Mouse (Mus musculus) bone marrow macrophage, adult 2 months (primary cell): ENCODE results near the gene 9330182L06Rik. TPM values are rescaled to one million over a fixed set of nuclear protein-coding genes. Genes with fewer than 3 reads are reported as not detected.

ENCODE experiments used
- H3K27ac ChIP-seq: 2 replicates; pipeline ENCODE4 v1.5.1; 2012; ENCODE audit warnings: low read depth, low read length; ENCODE audit not compliant: insufficient read depth
- H3K4me1 ChIP-seq: 2 replicates; pipeline ENCODE4 v1.6.1; 2012; ENCODE audit warnings: low read length; ENCODE audit not compliant: control insufficient read depth, insufficient read depth
- H3K4me3 ChIP-seq: 2 replicates; pipeline ENCODE4 v1.5.1; 2012; ENCODE audit warnings: mild to moderate bottlenecking, low read length, moderate library complexity; ENCODE audit not compliant: insufficient read depth
- CTCF ChIP-seq: IDR thresholded peaks from 2 replicates; pipeline ENCODE4 v1.5.1; 2012; ENCODE audit warnings: low read depth, mild to moderate bottlenecking, low read length, moderate library complexity
- POLR2A ChIP-seq: IDR thresholded peaks from 2 replicates; pipeline ENCODE4 v1.6.1; 2012; ENCODE audit warnings: mild to moderate bottlenecking, low read depth, low read length, borderline replicate concordance
- polyA plus RNA-seq: library from polyadenylated mRNA; stranded (reverse); fragments of >200 nt; gene quantifications from 2 replicates; pipeline ENCODE4 v1.2.4, GENCODE M21; 2012; ENCODE audit not compliant: missing spikeins, insufficient read depth, insufficient read length

9330182L06Rik gene
- polyA plus RNA-seq, 1 experiment, result 0.98 TPM

DNA sequence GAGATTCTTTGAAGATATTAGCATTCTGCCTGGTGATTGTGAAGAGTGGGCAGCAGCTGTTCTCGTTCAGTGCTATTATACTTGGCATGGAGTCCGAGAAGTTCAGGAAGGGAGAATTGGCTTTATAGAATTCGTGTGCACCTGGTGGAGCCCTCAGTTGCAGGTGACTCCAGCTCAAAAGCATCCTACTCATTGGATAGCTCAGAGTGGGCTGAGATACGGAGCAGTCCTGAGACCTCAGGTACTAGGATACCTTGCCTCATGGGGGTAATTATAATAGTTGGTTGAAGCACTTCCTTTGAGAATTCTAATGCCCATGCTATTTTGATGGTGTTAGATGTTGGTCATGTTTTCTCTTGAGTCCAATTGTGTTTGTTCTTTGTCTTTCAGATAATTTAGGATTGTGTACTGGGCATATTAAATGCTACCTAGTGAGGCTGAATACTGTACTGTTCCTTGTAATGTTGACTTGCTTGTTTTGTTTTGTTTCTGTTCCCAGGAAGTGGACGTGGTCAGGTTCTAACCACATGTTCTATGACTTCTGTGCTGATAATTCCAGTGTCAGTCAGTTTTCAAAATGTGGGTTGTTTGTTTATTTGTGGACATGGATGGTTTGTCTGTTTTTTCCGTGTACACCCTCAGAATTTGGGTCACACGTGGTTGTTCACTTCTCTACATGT lies 96.2 kb downstream of the 9330182L06Rik start:
- H3K4me3 ChIP-seq, result no peak overlapping the region
- TF ChIP-seq POLR2A (no peak), CTCF (no peak)
- H3K27ac ChIP-seq, result no peak overlapping the region
- no peaks in the 10 kb centered on the region for H3K4me1 ChIP-seq

DNA sequence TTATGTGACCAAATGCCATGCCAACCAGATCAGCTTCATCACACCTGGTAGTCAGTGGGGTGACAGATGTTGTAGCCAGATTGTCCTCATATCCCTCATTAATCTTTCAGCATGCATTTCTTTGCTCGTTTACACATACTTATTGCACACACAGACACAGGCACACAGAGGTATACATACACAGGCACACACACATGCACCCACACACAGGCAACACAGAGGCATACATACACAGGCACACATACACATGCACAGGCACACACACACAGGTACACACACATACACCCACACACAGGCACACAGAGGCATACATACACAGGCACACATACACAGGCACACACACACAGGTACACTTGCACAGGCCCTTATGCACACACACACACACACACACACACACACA lies 99.0 kb downstream of the 9330182L06Rik start:
- Histone ChIP-seq H3K27ac (no peak overlapping the region), H3K4me3 (no peak overlapping the region), H3K4me1 (no peaks in the 10 kb centered on the region)
- no peak for TF ChIP-seq POLR2A

DNA sequence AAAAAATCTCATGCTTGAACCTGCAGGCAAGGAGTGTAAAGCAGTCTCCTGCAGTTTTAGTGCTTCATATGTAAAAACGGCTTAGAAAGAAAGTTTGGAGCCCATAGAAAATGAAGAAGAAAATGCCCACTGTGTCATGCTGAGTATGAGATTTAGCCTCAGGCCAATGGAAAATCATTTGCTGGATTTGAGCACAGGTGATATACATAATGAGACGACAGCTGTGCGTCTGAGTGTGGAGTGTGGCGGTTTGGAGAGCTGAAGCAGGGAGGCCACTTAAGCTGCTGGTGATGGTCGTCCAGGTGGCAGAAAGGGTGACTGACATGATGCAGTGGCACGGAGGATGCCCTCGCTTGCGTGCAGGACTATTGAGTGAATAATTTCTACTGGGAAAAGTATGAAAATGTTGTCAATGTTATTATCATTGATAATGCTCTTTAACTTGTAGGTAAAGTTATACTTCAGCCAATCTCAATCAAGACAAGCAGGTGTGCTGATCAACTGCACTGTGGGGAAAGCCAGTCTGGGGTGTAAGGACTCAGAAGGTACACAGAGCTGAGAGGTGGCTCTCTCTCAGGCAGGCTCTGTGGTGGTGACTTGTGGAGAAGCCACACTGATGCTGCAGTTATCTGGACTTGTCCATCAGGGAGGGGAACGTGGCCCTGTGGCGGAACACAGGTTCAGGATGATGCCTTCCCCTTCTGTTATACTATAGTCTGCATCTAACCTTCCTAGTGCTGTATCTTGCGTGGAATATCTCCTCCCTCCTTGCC lies 102.2 kb downstream of the 9330182L06Rik start:
- H3K4me1 ChIP-seq, result no peaks in the 10 kb centered on the region
- TF ChIP-seq CTCF, result no peak
- no peak for TF ChIP-seq POLR2A
- H3K4me3 ChIP-seq, result no peak overlapping the region

DNA sequence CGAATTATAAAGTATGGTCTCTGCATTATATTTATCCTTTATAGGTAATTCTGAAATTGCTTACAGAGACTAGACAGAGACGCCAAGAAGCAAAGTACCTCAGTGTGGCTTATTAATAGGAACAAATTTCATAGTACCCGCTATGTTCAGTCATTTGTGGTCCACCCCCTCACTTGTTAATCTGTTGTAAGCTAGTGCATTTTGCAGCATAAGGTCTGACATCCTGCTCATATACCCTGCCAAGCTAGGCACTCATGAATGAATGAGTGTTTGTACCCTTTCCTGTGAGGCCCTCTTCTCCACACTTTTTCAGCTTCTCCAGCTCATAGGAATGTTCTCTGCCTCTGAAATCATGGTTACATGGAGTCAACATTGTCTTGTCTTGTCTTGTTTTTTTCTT lies 105.2 kb downstream of the 9330182L06Rik start:
- no peak overlapping the region for H3K4me3 ChIP-seq
- TF ChIP-seq POLR2A (no peak), CTCF (no peak)
- H3K4me1 ChIP-seq, result no peaks in the 10 kb centered on the region
- H3K27ac ChIP-seq, result no peak overlapping the region

More for the DNA sequence above, 102.2 kb downstream of the 9330182L06Rik start:
- no peak overlapping the region for H3K27ac ChIP-seq

DNA sequence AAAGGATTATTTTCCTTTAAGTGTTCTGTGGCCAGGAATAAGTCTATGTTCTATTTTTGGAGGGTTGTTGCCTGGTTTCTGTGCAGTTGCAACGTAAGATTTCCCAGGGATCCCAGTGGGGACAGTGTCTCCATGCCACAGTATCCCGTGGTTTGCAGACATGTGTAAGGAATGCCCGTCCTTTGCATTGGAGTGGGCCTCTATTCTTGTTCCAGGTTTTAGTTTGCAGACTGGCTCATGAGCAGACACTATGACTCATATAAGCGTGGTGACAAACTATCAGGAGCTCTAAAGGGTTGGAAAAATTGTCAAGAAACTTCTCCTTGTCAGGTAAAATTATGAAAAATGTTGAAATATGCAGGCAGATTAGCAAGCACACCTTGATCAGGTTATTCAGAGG lies 107.4 kb downstream of the 9330182L06Rik start:
- Histone ChIP-seq H3K27ac (no peak overlapping the region), H3K4me1 (no peaks in the 10 kb centered on the region), H3K4me3 (no peak overlapping the region)
- no peak for TF ChIP-seq POLR2A
- no peak for TF ChIP-seq CTCF

DNA sequence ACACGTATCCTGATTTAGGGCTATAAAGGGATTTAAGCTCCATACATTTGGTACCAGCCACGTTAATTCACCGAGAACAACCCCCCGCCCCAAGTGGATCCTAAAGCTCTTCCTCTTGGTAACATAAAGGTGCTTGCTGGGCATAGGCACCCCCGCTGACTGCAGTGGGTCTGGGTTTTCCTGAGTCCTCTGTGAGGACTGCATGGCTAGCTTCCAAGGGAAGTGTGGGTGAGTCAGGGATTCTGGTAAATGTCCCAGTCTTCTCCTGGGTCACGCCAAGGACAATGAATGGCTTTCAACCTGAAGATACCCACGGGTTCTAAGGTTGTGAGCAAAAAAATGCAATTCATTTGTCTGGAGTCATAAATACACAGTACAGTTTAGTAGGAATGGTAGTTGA lies 124.0 kb downstream of the 9330182L06Rik start:
- H3K4me1 ChIP-seq, result no peaks in the 10 kb centered on the region
- H3K4me3 ChIP-seq, result no peak overlapping the region
- no peak overlapping the region for H3K27ac ChIP-seq
- TF ChIP-seq POLR2A (no peak), CTCF (no peak)

DNA sequence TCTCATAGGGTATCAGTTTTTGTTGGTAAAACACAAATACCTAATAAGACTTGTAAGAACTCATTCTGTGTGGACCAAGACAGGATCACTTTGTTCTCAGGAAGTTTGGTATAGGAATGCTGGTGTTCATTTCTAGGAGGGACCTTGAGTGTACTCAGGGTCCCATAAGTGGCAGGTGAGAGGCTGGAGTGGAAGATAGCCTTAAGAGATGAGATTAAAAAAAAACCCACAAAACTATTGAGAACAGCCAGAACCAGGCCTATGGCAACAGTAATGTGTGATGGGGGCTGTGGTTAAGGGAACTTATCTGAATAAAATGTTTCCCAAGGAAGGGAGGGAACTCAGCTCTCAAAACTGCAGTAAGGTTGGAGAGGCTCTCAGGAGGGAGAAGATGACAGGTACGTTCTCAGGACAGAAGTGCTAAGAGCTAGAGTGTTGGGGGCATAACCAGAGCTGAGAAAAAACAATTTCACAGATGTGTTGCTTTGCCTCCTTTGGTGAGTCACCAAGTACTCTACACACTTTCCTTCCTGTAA lies 126.0 kb downstream of the 9330182L06Rik start:
- Histone ChIP-seq H3K4me3 (no peak overlapping the region), H3K4me1 (no peaks in the 10 kb centered on the region), H3K27ac (no peak overlapping the region)
- TF ChIP-seq CTCF (no peak), POLR2A (no peak)

DNA sequence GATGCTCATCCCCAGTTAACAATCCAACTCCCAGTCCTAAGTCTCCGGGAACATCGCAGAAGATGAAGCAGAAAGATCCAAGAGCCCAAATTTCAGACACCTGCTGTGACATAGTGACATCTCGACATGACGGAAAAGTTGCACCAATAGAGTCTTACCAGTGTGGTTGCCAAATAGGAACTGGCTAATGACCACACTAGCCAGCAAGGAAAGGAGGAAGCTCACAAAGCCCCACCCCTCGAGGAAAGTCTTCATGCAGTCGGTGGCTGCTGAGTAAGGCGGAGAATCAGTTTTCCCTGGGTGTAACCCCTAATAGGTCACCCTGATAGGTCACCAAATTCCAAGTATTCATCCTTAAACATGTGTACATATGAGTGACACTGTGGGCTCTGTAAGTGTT lies 151.2 kb downstream of the 9330182L06Rik start:
- no peak overlapping the region for H3K4me3 ChIP-seq

DNA sequence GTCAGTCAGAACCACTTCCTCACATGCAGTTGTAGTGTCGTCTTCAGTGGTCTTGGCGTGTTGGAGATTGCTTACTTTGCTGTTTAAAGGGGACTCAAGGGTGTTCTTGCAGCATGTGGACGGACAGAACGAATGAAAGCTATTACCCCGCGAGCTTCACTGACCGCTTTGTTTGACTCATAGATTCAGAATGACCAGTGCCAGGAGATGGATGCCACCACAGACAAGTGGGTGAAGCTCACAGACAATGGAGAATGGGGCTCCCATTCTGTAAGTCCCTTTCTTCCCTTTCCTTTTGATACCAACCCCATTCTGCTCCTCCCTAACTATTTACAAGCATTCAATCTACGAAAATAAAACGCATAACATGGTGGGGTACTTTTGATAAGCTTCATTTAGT lies 151.9 kb downstream of the 9330182L06Rik start:
- no peak overlapping the region for H3K27ac ChIP-seq
- no peak overlapping the region for H3K4me3 ChIP-seq
- TF ChIP-seq CTCF, result no peak
- no peaks in the 10 kb centered on the region for H3K4me1 ChIP-seq

More for the DNA sequence above, 151.2 kb downstream of the 9330182L06Rik start:
- H3K4me1 ChIP-seq, result no peaks in the 10 kb centered on the region
- H3K27ac ChIP-seq, result no peak overlapping the region
- no peak for TF ChIP-seq CTCF
- no peak for TF ChIP-seq POLR2A

DNA sequence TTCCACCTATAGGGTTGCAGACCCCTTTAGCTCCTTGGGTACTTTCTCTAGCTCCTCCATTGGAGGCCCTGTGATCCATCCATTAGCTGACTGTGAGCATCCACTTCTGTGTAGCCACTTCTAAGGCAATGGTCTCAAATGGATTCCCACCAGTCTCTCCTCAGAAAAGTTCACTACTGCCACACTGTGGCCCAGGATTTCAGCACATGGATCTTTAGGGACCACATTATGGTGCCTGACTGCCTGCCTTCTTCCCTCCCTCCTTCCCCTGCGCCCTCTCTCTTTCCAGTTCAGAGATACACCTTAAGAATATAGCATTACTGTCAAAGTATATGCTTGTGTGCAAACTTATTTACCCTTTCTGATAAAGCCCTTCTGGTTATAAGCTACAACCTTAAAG lies 154.0 kb downstream of the 9330182L06Rik start:
- Histone ChIP-seq H3K4me3 (no peak overlapping the region), H3K27ac (no peak overlapping the region), H3K4me1 (no peaks in the 10 kb centered on the region)
- TF ChIP-seq POLR2A (no peak), CTCF (no peak)
